Comparison of ENCODE assay signal across 11 mouse cellular contexts in the genomic region with DNA sequence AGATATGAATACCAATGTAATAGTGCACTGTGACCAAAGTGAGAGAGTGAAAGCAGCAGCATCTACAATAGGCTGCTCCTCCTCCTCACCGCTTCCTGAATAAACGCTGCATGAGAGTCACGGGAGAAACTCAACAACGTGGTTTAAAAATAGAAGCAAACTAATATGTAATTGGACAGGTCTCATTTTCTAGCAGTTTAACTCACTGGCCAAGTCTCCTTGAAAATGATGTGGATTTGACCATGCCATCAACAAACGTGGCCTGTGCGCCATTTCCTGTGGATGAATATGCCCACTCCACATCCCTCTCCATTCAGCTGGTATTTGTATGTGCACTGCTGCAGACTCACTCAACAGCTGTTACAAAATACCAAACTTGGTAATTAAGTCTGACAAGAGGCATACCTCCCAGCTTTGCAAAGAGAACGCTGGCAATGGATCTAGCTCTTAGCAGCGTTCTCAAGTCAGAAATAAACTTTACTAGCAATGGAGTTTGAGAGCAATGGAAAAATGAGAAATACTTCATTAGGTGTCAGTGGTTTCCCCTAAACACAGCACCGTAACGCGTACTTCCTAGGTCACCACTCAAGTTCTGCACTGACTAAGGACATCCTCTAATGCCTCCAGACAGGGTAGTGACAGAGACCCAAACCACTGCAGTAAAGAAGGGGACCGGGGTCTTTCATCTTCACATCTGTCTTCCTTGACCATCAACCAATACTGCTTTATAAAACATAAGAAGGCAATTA. TPM values are rescaled to one million over a fixed set of nuclear protein-coding genes. Genes with fewer than 3 reads are reported as not detected.
DNase-seq lines count a peak whose midpoint lies in the region; ATAC-seq and TF ChIP-seq lines count a peak whose summit lies in the region.
"Had no signal": no experiment of that assay in that cellular context is flagged by ENCODE, and none has a peak within 500 bp of the region (broad histone marks: within the 10 kb centered on the region; RNA-seq: fewer than 3 reads in every experiment).

No protein-coding gene starts in this region.

- no peak for TF ChIP-seq CTCF in gastrocnemius, adult 2 months (IDR thresholded peaks at IDR 0.05)

- ATAC-seq in CD4-positive, CD25-positive, alpha-beta regulatory T cell, adult 4 months, result peak; percentile 86
- ATAC-seq in hematopoietic stem cell, adult 5-6 weeks (replicated peaks in 1 of 2; ENCODE audit: insufficient read depth in 1 of 2, low FRiP score in 2 of 2, low TSS enrichment in 1 of 2, low read depth in 1 of 2, poor library complexity in 2 of 2, severe bottlenecking in 2 of 2), result peak; percentile 75 to 78
- peak; percentile 69 for ATAC-seq in megakaryocyte progenitor cell, adult 5-6 weeks (replicated peaks; ENCODE audit: poor library complexity)
- no peak for ATAC-seq in erythroblast, adult 5-6 weeks (replicated peaks; ENCODE audit: low FRiP score, poor library complexity, severe bottlenecking)
- ATAC-seq: forebrain, embryonic 16.5 days had no signal

- DNase-seq in gastrocnemius, adult 2 months, result no peak
- no peak for DNase-seq in gastrocnemius, postnatal 10 days
- DNase-seq in frontal cortex, postnatal 14 days (ENCODE audit: low spot score in 2 of 2), result no peak
- no peak for DNase-seq in urinary bladder, postnatal 10 days (ENCODE audit: low spot score)
- DNase-seq: cerebellum, postnatal 10 days; kidney, adult 11 months had no signal

- peak overlapping the region; percentile 32 for H3K4me3 ChIP-seq in gastrocnemius, adult 2 months

- intact Hi-C loops in gastrocnemius, adult 2 months (cut with DNase I), result loop anchor here (10.0 kb wide), 1 partner anchor 995 kb away; a partner anchor contains a TSS

- H3K27ac ChIP-seq in gastrocnemius, adult 2 months, result peak overlapping the region; percentile 97

RNA-seq across cellular contexts. Expression of a gene that starts 46.0 kb away (rescaled TPM):
- 10 to 100 TPM; 23.7 to 34.3 TPM for total RNA-seq in gastrocnemius, adult 2 months (2021)
- 10 to 100 TPM; 11.0 to 14.3 TPM for total RNA-seq in gastrocnemius, postnatal 10 days (2021)
- polyA plus RNA-seq in CD4-positive, CD25-positive, alpha-beta regulatory T cell, adult 4 months (2017; shearing (Covaris generic)), result 1 to 10 TPM; 3.3 to 4.4 TPM
- total RNA-seq in hematopoietic stem cell, adult 5-6 weeks (2017), result 2.5 and 3.9 TPM in 2 replicates
- total RNA-seq in megakaryocyte progenitor cell, adult 5-6 weeks (2015), result 17.2 and 20.3 TPM in 2 replicates
- 6.0 and 7.8 TPM in 2 replicates for total RNA-seq in megakaryocyte progenitor cell, adult 5-6 weeks (2017)
- total RNA-seq in erythroblast, adult 5-6 weeks (2015; ENCODE audit: low replicate concordance), result 39.6 and 43.5 TPM in 2 replicates
- total RNA-seq in erythroblast, adult 5-6 weeks (2017; ENCODE audit: low replicate concordance), result 27.3 and 31.4 TPM in 2 replicates
